Mouse (Mus musculus) adrenal gland (tissue): Measurements from ENCODE around the gene Tie1.

Experiments
- intact Hi-C: fragments of 180-260 bp; cut with DNase I; formaldehyde crosslinking; loops from one replicate; pipeline ENCODE4 v1.15.1; 2025

The Tie1 gene

GRCm38 (mm10) chr4:118476773-118477530, 12.9 kb downstream of the Tie1 start:
- intact Hi-C loops: no loop called here

GRCm38 (mm10) chr4:118472687-118473086, 17.2 kb downstream of the Tie1 start:
- intact Hi-C loops: no loop called here

GRCm38 (mm10) chr4:118471281-118471680, 18.6 kb downstream of the Tie1 start:
- intact Hi-C loops: no loop called here

GRCm38 (mm10) chr4:118465697-118466163, 24.1 kb downstream of the Tie1 start:
- intact Hi-C loops: no loop called here

GRCm38 (mm10) chr4:118464956-118465355, 24.9 kb downstream of the Tie1 start:
- intact Hi-C loops: no loop called here

GRCm38 (mm10) chr4:118457345-118457975, 32.4 kb downstream of the Tie1 start, which contains the start of gene Mpl:
Gene Mpl (minus strand): TSS chr4:118457513.
- intact Hi-C loops: no loop called here

- intact Hi-C loops: loop anchor here (5.0 kb wide), 1 partner anchor 121 kb away; no protein-coding TSS in a partner anchor
These were observed 43.3 kb downstream of the Tie1 start for GRCm38 (mm10) chr4:118446415-118447153.

- intact Hi-C loops: loop anchor here (5.0 kb wide), 1 partner anchor 121 kb away; no protein-coding TSS in a partner anchor
These were observed 44.0 kb downstream of the Tie1 start for GRCm38 (mm10) chr4:118445781-118446414.

- intact Hi-C loops: loop anchor here (5.0 kb wide), 1 partner anchor 122 kb away; no protein-coding TSS in a partner anchor
These were observed 44.8 kb downstream of the Tie1 start for GRCm38 (mm10) chr4:118445088-118445487.

GRCm38 (mm10) chr4:118437829-118438253, 52.0 kb downstream of the Tie1 start:
- intact Hi-C loops: no loop called here

- intact Hi-C loops: no loop called here
These were observed 52.8 kb downstream of the Tie1 start, which contains the start of gene Cdc20 for GRCm38 (mm10) chr4:118436820-118437603. Gene Cdc20 (minus strand): TSS chr4:118437352.

GRCm38 (mm10) chr4:118432332-118432731, 57.5 kb downstream of the Tie1 start:
- intact Hi-C loops: no loop called here

- intact Hi-C loops: no loop called here
These were observed 60.5 kb downstream of the Tie1 start for GRCm38 (mm10) chr4:118429215-118429895.

GRCm38 (mm10) chr4:118428531-118429214, 61.2 kb downstream of the Tie1 start:
- intact Hi-C loops: no loop called here

GRCm38 (mm10) chr4:118427768-118428451, 62.0 kb downstream of the Tie1 start, which contains the start of gene Elovl1:
Gene Elovl1 (plus strand): TSS chr4:118428093.
- intact Hi-C loops: loop anchor here (2.0 kb wide), 1 partner anchor 17 kb away; no protein-coding TSS in a partner anchor

GRCm38 (mm10) chr4:118427415-118427767, 62.5 kb downstream of the Tie1 start:
- intact Hi-C loops: loop anchor here (2.0 kb wide), 1 partner anchor 17 kb away; no protein-coding TSS in a partner anchor

GRCm38 (mm10) chr4:118425374-118425773, 64.5 kb downstream of the Tie1 start:
- intact Hi-C loops: no loop called here

- intact Hi-C loops: no loop called here
These were observed 65.2 kb downstream of the Tie1 start for GRCm38 (mm10) chr4:118424541-118425160.
